Mouse (Mus musculus): ENCODE results near the gene Ube2z.
"Not testable (repeated sequence)": the region's sequence is repeated elsewhere in the genome, so short reads cannot be mapped to it uniquely, and the experiment has no call there.

Ube2z gene

DNA sequence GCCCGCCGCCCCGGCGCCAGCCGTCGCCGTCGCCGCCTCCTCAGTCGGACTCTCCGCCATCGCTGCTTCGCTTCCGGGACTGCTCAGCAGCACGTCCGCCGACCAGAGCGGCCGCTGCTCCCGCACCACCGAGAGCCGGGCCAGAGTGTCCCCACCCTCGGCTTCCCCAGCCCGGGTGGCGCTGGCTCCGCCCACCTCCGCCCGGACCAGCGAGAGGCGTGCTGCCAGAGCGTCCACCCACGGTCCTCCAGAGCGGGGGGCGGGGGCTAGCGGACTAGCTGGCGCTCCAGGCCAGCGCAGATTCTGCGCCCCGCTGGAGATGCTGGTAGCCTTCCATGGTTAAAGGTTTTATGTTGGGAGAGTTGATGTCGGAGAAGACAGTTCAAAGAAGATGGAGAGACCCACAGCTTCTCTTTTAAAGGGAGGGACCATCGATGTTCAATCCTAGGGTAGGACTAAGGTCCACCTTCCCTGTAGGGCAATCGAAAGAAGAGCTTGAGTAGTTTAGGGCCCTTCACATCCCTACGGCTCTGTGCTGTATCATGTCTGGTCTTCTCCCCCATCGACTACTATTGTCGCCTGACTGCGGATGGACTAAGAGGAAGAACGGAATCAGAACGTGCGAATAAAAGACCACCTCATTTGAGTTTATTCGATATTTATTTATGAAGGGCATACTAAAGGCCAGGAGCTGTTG, at the start of gene Ube2z:
TSS of gene Ube2z (minus strand) at position 174 of the 697 bp plus-strand sequence.
- peak; percentile 95 for DNase-seq (ENCODE audit: low read depth, low spot score)

DNA sequence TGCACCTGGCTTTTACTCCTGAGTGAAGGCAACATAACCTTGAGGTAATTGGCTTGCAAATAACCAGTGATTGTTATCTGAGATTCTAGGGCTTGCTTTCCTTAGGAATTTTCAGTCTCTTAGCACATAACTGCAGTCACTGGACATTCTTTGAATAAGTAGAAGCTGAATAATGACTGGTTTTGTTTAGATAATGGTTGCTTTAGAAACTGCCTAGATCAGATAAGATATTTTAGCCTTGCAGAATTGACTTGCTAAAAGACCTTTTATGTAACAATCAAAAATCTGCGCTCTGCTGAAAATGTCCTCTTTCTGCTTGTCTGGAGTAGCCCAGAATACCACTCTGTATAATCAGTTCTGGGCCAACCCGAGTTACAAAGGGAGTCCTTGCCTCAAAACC, 48.9 kb upstream of the Ube2z start:
- no peak for DNase-seq (ENCODE audit: low read depth, low spot score)

DNA sequence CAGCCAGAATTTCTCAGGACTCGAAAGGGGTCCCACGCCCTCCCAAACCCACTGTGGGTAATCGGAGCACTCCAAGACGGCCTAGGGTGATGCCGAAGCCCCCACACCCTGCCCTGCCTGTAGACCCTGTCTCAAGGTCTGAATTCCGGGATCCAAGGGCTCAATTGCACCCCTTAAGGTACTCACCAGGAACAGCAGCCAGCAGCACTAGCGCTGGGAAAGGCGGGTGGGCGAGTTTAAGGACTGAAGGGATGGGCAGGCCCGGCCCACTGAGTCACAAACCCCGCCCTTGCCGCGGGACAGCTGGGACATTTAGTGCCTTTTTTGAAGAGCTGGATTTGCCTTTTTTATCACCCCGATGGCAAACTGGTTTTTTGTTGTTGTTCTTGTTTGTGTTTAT, 46.6 kb upstream of the Ube2z start, which contains the start of gene Calcoco2:
TSS of gene Calcoco2 (minus strand) at position 214 of the 400 bp plus-strand sequence.
- no peak for DNase-seq (ENCODE audit: low read depth, low spot score)

DNA sequence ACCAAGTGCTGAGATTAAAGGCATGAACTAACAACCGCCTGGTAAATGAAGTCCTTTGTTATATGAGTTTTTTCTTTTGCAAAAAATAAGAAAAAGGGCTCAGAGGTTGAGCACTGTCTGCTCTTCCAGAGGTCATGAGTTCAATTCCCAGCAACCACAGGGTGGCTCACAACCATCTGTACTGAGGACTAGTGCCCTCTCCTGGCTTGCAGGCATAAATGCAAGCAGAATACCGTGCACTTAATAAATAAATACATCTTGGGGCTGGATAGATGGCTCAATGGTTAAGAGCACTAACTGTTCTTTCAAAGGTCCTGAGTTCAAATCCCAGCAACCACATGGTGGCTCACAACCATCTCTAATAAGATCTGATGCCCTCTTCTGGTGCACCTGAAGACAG, 45.8 kb upstream of the Ube2z start:
- not testable (repeated sequence) for DNase-seq (ENCODE audit: low read depth, low spot score)

DNA sequence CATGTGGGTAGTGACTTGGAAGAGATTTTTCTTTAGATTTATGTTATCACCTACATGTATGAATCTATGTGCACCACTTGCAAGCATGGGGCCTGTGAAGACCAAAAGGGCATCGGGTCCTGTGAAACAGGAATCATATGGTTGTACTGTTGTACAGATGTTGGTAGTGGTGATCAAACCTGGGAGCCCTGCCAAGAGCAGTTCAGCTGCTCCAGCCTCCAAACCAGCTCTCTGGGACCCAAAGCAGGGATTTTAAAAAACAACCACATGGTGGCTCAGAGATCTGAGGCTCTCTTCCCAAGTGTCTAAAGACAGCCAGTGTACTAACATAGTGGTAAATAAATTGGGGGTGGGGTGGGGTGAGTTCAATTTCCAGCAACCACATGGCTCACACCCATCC, 43.2 kb upstream of the Ube2z start:
- no peak for DNase-seq (ENCODE audit: low read depth, low spot score)

DNA sequence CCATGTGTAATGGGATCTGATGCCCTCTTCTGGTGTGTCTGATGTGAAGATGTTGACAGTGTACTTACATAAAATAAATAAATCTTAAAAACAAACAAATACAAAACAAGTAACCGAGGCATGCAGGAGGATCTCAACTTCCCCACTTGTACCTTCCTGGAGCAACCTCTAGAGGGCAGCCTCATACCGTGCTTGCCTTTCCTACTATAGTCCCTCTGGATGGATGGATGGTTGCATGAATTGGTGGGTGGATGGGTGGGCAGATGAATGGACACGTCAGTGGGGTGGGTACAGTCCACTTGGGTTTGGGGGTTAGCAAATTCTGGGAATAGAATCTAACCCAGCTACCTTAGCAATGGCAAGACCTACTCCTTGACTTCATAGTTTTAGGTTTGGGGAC, 28.2 kb upstream of the Ube2z start:
- DNase-seq (ENCODE audit: low read depth, low spot score): peak; percentile 69

DNA sequence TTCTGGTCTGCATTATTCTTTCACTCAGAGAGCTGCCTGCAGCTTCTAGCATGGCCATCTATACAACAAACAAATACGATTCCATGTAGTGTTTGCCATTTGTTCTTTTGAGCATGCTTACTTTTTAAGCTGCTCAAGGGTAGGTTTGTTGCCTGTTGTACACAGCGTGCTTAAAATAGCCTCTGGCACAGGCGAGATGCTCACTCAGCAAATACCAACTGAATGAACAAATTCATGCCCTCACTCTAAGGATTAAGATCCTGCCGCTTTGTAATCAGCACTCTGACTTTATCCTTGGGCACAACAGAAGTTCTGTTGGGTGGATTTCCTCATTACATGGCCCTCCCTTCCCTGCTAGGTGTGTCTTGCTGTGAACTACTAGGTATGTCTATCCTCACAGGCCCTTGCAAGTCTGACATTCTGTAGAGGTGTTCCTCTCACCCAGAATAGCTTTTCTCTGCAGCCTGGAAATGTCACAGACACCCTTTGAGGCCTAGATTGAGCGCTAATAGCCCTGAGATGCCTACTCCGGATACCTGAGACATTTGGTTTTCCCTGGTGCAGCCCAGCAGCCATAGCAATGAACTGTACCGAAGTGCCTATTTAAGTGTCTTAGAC, 27.6 kb upstream of the Ube2z start:
- DNase-seq (ENCODE audit: low read depth, low spot score): no peak

DNA sequence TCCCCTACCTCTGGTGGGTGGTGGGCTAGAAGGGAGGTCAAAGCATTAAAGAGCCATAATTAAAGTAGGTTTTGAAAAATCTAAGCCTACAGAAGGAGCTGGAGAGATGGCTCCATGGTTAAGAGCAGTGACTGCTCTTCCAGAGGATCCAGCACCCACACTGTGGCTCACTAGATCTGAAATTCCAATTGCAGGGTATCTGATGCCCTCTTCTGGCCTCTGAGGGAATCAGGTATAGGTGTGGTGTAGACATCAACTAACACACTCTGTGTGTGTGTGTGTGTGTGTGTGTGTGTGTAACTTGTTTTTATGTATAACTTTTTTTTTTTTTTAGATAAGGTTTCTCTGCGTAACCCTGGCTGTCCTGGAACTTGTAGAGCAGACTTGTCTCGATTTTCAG, 25.9 kb upstream of the Ube2z start:
- peak; percentile 48 for DNase-seq (ENCODE audit: low read depth, low spot score)

DNA sequence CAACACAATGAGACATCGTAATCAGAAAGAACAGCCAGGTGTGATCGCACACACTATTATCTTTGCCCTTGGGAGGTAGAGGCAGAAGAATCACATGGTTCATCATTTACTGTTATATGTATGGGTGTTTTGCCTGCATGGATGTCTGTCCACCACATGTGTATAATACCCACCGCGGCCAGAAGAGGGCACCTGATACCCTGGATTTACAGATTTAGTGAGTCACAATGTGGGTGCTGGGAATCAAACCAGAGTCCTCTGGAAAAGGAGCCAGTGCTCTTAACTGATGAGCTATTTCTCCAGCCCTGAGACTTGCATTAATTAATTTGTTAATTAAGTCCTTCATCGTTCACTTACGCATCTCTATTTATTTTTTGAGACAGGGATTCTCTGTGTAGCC, 22.8 kb upstream of the Ube2z start:
- no peak for DNase-seq (ENCODE audit: low read depth, low spot score)

DNA sequence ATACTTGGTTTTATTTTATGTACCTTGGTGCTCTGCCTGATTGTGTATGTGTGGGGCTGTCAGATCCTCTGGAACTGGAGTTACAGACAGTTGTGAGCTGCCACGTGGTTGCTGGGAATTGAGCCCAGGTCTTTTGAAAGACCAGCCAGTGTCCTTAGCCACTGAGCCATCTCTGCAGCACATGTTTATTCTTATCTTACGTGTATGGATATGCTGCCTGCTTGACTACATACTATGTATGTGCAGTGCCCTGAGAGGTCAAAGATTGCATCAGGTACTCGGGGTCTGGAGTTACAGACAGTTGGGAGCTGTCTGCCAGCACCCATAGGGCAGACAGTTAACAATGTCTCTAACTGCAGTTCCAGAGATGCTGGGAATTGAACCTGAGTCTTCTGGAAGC, 17.5 kb upstream of the Ube2z start:
- no peak for DNase-seq (ENCODE audit: low read depth, low spot score)

DNA sequence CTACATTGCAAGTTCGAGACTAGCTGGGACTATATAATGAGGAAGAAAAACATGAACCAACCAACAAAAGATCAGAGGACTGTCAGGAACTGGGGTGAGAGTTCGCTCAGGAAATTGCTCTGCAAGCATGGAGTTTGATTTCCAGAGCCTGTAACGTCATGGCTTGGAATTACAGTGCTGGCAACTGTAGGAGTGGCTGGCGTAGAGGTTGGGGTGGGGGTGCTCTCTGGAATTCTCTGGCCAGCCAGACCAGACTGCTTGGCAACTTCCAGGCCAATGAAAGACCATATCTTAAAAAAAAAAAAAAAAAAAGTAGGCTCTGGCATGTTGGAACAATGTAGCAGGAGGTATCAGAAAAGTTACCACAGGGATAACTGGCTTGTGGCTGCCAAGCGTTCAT, 15.5 kb upstream of the Ube2z start:
- no peak for DNase-seq (ENCODE audit: low read depth, low spot score)

DNA sequence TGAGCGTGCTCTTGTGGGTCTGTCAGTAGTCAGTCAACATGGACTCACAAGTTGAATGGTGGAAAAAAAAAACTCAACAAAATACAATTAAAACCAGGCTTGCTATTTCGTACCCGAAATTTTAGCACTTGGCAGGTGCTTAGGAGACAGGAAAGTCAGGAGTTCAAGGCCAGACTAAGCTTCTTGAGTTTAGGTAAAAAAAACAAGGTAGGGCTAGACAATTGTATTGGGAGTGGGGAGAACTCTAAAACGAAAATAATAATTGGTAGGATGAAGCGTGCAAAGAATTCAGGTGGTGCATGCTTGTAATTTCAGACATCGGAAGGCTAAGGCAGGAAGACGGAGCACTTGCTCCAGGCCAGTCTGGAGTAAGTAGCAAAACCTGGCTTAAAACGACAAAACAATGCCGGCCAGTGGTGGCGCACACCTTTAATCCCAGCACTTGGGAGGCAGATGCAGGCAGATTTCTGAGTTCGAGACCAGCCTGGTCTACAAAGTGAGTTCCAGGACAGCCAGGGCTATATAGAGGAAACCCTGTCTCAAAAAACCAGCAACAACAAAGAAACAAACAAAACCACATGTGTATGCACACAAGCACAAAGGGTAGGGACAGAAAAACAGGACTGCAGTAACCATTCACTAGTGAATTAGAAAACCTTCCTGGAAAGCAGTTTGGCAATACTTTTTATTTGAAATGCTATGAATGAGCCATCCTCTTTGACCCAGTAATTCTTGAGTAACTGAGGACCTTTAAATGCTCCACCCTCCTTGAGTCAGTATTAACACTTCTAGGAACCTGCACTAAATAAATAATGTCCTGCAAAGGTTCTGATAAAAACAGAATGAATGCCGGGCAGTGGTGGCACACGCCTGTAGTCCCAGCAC, 11.3 kb upstream of the Ube2z start:
- DNase-seq (ENCODE audit: low read depth, low spot score): peak; percentile 20

DNA sequence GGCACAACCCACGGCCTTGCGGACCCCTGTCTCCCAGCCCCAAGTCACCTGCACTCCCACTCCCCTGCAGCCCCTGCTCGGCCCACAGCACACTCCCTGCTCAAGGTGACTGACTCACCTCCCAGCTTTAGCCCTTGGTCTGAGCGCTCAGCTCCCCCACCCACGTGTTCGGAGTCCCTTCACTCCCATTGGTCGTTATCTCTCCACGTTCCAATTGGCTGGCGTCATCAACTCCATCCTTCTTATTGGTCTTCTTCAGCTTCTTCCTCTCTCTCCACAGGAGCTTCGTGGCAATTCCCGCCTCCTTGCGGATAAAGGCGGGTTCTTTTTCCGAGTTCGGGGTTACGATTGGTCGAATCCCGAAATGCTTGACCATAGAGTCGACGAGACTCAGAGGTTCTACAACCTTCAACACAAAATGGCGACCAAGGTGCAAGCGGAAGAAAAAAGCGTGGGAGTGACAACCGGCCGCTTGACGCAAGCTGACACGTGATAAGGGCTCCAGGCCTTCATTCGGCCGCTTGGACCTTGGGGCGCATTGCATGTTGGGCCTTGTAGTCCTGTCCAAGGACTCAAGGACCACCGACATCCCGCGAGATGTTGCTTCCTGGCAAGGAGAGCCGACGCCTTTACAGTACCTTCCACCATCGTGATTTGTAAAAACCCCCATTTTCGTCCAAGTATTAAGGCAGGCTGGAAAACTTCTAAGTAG, 10.5 kb upstream of the Ube2z start, which contains the start of gene Atp5g1:
TSS of gene Atp5g1 (minus strand) at position 162 of the 712 bp plus-strand sequence.
- peak; percentile 99 for DNase-seq (ENCODE audit: low read depth, low spot score)

DNA sequence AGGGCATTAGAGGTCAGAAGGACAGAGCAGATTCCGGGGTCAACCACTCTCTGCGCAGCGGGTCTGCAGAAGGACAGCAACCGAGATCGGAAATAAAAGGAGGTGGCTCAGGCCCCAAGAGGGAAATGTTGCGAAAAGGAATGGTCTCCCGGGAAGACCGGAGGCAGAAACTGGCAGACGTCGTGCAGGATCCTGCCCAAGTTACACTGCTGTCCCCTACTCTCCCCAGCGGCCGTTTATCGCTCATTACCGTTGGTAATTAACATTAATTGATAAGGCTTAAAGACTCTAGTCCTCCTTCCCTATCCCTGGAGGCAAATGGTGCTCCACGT, 10.0 kb upstream of the Ube2z start:
- DNase-seq (ENCODE audit: low read depth, low spot score): no peak

DNA sequence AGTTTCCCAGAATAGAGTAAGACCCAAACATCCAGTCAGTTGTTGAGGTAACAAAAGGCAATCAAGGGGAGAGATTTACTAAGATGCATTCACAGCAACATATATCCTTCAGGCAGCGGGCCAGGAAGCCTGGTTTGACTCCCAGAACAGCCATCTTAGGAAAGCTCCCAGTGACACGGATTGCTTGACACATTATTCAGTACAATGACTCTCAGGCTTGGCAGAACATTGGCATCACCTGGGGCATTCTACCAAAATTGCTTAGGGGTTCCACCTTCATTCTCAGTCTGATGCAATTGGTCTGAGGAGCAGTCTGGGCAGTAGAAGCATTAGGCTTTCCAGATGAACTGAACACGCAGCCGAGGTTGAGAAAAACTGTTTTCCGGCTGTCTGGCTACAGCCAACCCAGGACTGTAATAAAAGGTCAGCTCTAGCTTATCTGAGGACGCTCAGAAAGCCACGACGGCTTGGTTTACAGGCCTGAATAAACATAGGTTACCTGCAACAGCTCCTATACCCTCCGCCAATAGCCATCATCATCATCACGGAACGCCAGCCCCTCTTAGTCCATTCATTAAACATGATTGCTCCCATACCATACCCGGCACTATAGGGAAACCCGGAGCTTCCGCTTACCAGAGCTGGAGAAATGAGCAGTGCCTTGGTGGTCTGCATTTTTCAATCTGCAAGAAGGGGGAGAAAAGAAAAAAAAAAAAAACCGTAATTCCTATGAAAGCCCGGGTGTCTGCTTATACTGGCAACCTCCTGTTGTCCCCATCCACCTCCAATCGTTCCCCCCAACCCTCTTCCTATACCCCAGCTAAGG, 9.4 kb upstream of the Ube2z start:
- DNase-seq (ENCODE audit: low read depth, low spot score): no peak

DNA sequence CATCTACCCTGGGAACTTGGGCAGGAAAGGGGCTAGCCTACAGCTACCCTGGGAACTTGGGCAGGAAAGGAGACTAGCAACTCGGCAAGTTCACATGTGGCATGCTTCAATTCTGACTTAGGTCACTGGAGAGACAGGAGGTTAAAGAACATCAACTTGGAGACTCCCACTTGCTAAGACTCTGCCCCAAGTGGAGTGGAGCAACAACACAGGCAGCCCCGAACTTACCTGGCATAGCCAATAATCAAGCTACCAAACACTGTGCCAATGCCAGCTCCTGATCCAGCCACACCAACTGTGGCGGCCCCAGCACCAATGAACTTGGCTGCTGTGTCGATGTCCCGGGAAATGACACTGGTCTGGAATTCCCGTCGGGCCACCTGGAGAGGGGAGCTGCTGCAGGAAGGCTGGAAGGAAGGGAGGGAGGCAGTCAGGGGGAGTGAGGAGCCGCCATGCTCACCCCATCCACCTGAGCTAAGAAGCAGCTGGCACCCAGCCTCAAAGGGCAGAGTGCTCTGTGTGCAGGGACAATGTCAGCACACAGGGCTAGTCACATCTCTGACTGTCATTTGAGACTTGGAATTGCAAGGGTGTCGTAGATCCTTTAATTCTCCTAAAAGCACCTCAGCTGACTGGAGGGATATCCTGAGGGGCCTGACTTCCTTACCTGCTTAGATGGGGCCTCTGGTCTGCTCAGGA, 8.3 kb upstream of the Ube2z start:
- DNase-seq (ENCODE audit: low read depth, low spot score): no peak

DNA sequence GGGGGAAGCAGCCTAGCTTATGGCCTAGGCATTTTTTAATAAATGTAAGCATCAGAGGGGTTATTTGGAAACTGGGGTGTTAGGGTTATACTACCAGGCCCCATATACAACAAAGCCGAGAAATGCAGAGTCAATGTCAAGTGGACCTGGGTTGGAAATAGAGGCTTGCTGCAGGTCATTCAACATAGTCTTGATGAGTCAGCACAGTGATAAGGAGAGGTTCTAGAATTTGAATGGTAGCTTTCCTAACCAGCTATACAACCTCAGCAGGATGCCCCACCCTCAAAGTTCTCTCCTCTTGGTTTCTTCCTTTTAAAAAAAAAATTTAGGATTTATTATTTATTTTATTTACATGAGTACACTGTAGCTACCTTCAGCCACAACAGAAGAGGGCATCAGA, 5.8 kb upstream of the Ube2z start:
- DNase-seq (ENCODE audit: low read depth, low spot score): no peak

DNA sequence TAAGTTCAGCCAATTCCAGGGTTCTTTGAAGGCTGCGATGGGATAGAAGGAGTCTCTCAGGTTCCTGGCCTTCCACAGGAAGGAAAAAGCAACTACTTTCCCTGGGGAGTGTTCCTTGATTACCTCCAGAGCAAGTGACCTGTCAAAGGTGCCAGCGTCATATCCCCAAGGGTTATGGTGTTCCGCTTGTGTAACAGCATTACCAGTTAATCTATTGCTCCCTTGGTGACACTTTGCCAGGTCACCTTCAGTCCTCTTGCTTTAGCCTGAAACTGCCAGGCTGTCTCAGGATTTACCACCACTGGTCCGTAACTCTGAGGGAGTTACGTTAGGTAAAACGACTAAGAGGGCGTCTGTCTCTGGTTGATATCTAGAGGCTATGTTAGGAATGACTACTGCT, 5.2 kb upstream of the Ube2z start:
- DNase-seq (ENCODE audit: low read depth, low spot score): no peak

DNA sequence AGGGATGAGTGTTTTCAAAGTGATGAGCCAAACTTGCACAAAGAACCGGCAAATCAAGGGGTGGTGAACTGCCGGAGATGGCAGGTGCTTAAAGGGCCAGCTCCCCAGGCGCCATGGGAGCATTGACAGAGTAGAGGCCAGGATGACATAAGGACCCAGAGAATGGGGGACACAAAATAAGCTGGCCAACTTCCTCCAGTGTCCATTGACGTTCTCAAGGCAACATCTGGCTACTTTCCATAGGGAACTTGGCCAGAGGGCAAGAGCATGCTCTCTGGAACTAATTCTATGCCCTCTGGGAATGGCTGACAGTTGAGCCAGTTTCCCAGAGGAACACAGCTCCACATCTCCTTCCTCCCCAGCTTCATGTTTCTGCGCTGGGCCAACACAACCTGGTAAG, 3.0 kb upstream of the Ube2z start:
- DNase-seq (ENCODE audit: low read depth, low spot score): no peak

DNA sequence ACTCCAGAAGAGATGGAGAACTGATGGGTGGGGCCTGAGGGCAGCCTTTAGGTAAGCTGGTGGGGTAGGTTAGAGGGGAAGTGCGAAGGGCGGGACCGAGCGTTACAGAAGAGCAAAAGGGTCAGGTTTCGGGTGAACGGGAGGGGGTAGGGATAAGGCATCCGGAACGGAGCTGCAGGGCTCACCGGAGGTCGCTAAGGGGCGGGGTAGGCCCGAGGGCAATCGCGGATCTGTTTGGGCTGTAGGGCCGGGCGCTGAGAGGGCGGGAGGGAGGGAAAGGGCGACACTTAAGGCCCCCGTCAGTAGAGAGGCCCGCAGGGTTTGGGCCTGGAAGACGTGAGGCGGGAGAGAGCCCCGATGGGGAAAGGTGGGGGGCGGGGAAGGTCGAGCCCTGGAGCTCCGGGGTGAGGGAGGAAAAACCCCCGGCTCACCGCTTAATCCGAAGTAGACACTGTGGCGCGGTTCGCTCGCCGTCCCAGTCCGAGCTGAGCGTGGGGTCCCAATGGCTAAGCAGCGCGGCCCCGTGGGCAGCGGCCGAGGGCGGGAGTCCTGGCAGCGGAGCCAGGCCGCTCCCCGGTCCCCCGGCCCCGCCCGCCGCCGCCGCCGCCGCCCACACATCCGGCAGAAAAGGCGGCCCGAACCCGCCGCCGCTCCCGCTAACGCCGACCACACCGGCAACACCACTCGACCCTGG, 520 bp downstream of the Ube2z start:
- peak; percentile 61 for DNase-seq (ENCODE audit: low read depth, low spot score)

Data from CD4-positive, CD25-positive, alpha-beta regulatory T cell, adult 2 months (primary cell).